In genomic region chr19:4202149-4202548, GRCm38 (mm10) we compare ENCODE assay signal across 7 mouse cellular contexts. TPM values are rescaled to one million over a fixed set of nuclear protein-coding genes. Genes with fewer than 3 reads are reported as not detected.
DNase-seq lines count a peak whose midpoint lies in the region; ATAC-seq and TF ChIP-seq lines count a peak whose summit lies in the region.

No protein-coding gene starts in this region.

- DNase-seq in spleen, adult 2 months (ENCODE audit: low read depth in 1 of 2, low spot score in 2 of 2), result no peak
- no peak for DNase-seq in spleen, postnatal 36 days (ENCODE audit: low spot score in 2 of 2)
- no peak for DNase-seq in gastrocnemius, postnatal 4 days (ENCODE audit: low spot score in 2 of 2)
- no peak for DNase-seq in left cerebral cortex, postnatal 36 days (ENCODE audit: low spot score in 2 of 2)

- intact Hi-C loops in left cerebral cortex, postnatal 36 days (cut with DNase I), result loop anchor here (5.0 kb wide), 1 partner anchor 35 kb away; no protein-coding TSS in a partner anchor

- no peaks in the 10 kb centered on the region for H3K27me3 ChIP-seq in spleen, adult 2 months (ENCODE audit: control insufficient read depth, insufficient read depth, low read length)
- H3K27me3 ChIP-seq in forebrain, embryonic 15.5 days, result no peaks in the 10 kb centered on the region; the same call in 1 of the 2 replicates
- 0 out of 2 replicates have a peak, but pooled peaks cover 3% of the 10 kb centered on the region for H3K27me3 ChIP-seq in limb, embryonic 13.5 days
- no peaks in the 10 kb centered on the region for H3K27me3 ChIP-seq in stomach, embryonic 15.5 days (replicated peaks)

- TF ChIP-seq POLR2A in spleen, adult 2 months (IDR thresholded peaks at IDR 0.05; ENCODE audit: low read depth, low read length), result no peak

- H3K27ac ChIP-seq in spleen, adult 2 months (ENCODE audit: insufficient read depth, low read length), result peak overlapping the region; percentile 88
- H3K27ac ChIP-seq in forebrain, embryonic 15.5 days (replicated peaks), result no peak overlapping the region
- H3K27ac ChIP-seq in limb, embryonic 13.5 days, result no peak overlapping the region
- no peak overlapping the region for H3K27ac ChIP-seq in stomach, embryonic 15.5 days

- WGBS in spleen, adult 2 months, result 64% methylated on average over 7 of the region's 7 CpGs
- 27% methylated on average over 7 of the region's 7 CpGs for WGBS in forebrain, embryonic 15.5 days
- WGBS in limb, embryonic 13.5 days, result 31% methylated on average over 7 of the region's 7 CpGs
- 31% methylated on average over 7 of the region's 7 CpGs for WGBS in stomach, embryonic 15.5 days

- H3K4me1 ChIP-seq in spleen, adult 2 months (ENCODE audit: control insufficient read depth, insufficient read depth, insufficient read length), result peaks cover 33% of the 10 kb centered on the region
- H3K4me1 ChIP-seq in forebrain, embryonic 15.5 days, result peaks cover 21% of the 10 kb centered on the region
- peaks cover 28% of the 10 kb centered on the region for H3K4me1 ChIP-seq in limb, embryonic 13.5 days
- peaks cover 16% of the 10 kb centered on the region; the same call in 1 of the 2 replicates for H3K4me1 ChIP-seq in stomach, embryonic 15.5 days

- peak overlapping the region; percentile 97 for H3K4me2 ChIP-seq in forebrain, embryonic 15.5 days (replicated peaks)
- H3K4me2 ChIP-seq in limb, embryonic 13.5 days (replicated peaks), result peak overlapping the region; percentile 94
- H3K4me2 ChIP-seq in stomach, embryonic 15.5 days, result peak overlapping the region; percentile 87

- ATAC-seq in forebrain, embryonic 15.5 days (replicated peaks), result no peak
- ATAC-seq in limb, embryonic 13.5 days (ENCODE audit: low FRiP score, low read depth), result no peak
- no peak for ATAC-seq in stomach, embryonic 15.5 days (ENCODE audit: insufficient read depth, low FRiP score, low read depth)

- peak overlapping the region; percentile 86 for H3K4me3 ChIP-seq in spleen, adult 2 months (ENCODE audit: extremely low read depth, insufficient read depth, insufficient read length)
- peak overlapping the region; percentile 60 for H3K4me3 ChIP-seq in forebrain, embryonic 15.5 days
- H3K4me3 ChIP-seq in limb, embryonic 13.5 days, result peak overlapping the region; percentile 57
- peak overlapping the region; percentile 71 for H3K4me3 ChIP-seq in stomach, embryonic 15.5 days (replicated peaks)

- no peaks in the 10 kb centered on the region for H3K9me3 ChIP-seq in forebrain, embryonic 15.5 days
- no peaks in the 10 kb centered on the region for H3K9me3 ChIP-seq in limb, embryonic 13.5 days
- no peaks in the 10 kb centered on the region for H3K9me3 ChIP-seq in stomach, embryonic 15.5 days

- H3K36me3 ChIP-seq in spleen, adult 2 months (ENCODE audit: control insufficient read depth, insufficient read depth, low read length), result peaks cover 4% of the 10 kb centered on the region; the same call in 1 of the 2 replicates
- H3K36me3 ChIP-seq in forebrain, embryonic 15.5 days, result peaks cover 4% of the 10 kb centered on the region; the same call in 1 of the 2 replicates
- peaks cover 29% of the 10 kb centered on the region for H3K36me3 ChIP-seq in limb, embryonic 13.5 days
- peaks cover 14% of the 10 kb centered on the region for H3K36me3 ChIP-seq in stomach, embryonic 15.5 days

- no peak for TF ChIP-seq CTCF in spleen, adult 2 months (IDR thresholded peaks at IDR 0.05; ENCODE audit: extremely low read depth, insufficient read depth, insufficient read length, insufficient replicate concordance)

- peak overlapping the region; percentile 73 for H3K9ac ChIP-seq in forebrain, embryonic 15.5 days (replicated peaks)
- peak overlapping the region; percentile 76 for H3K9ac ChIP-seq in limb, embryonic 13.5 days
- H3K9ac ChIP-seq in stomach, embryonic 15.5 days, result peak overlapping the region; percentile 32; the same call in 1 of the 2 replicates

RNA-seq across cellular contexts. Expression of gene Rad9a, which starts 0.7 kb away (rescaled TPM):
- polyA plus RNA-seq in spleen, adult 2 months (2012; rRNA removed), result 53.1 and 62.9 TPM in 2 replicates
- polyA plus RNA-seq in forebrain, embryonic 15.5 days (2015; fragmentation: Nextera tagmentation; extraction: Ambion mirVana), result 22.6 and 25.2 TPM in 2 replicates
- polyA plus RNA-seq in limb, embryonic 13.5 days (2015; fragmentation: Nextera tagmentation; extraction: Ambion mirVana), result 36.2 and 38.1 TPM in 2 replicates
- 25.4 and 27.4 TPM in 2 replicates for polyA plus RNA-seq in stomach, embryonic 15.5 days (2015; fragmentation: Nextera tagmentation; extraction: Ambion mirVana)
- 1 to 10 TPM; 7.3 to 8.3 TPM for total RNA-seq in gastrocnemius, postnatal 4 days (2021)
- 10 to 100 TPM in 1 of 2 experiments, 1 to 10 TPM in 1; 6.1 to 10.8 TPM for total RNA-seq in left cerebral cortex, postnatal 36 days (2021)

RNA-seq across cellular contexts. Expression of gene Ppp1ca, which starts 10.3 kb away (rescaled TPM):
- polyA plus RNA-seq in spleen, adult 2 months (2012; rRNA removed), result 464 and 481 TPM in 2 replicates
- polyA plus RNA-seq in forebrain, embryonic 15.5 days (2015; fragmentation: Nextera tagmentation; extraction: Ambion mirVana), result 560 and 578 TPM in 2 replicates
- polyA plus RNA-seq in limb, embryonic 13.5 days (2015; fragmentation: Nextera tagmentation; extraction: Ambion mirVana), result 817 and 858 TPM in 2 replicates
- 745 and 766 TPM in 2 replicates for polyA plus RNA-seq in stomach, embryonic 15.5 days (2015; fragmentation: Nextera tagmentation; extraction: Ambion mirVana)
- total RNA-seq in gastrocnemius, postnatal 4 days (2021), result 100 to 1,000 TPM; 432 to 472 TPM
- total RNA-seq in left cerebral cortex, postnatal 36 days (2021), result 100 to 1,000 TPM; 292 to 320 TPM

RNA-seq across cellular contexts. Expression of gene Tbc1d10c, which starts 11.1 kb away (rescaled TPM):
- 266 and 328 TPM in 2 replicates for polyA plus RNA-seq in spleen, adult 2 months (2012; rRNA removed)
- 0.70 and 0.86 TPM in 2 replicates for polyA plus RNA-seq in forebrain, embryonic 15.5 days (2015; fragmentation: Nextera tagmentation; extraction: Ambion mirVana)
- polyA plus RNA-seq in limb, embryonic 13.5 days (2015; fragmentation: Nextera tagmentation; extraction: Ambion mirVana), result 1.3 and 2.7 TPM in 2 replicates
- 3.0 and 4.0 TPM in 2 replicates for polyA plus RNA-seq in stomach, embryonic 15.5 days (2015; fragmentation: Nextera tagmentation; extraction: Ambion mirVana)
- total RNA-seq in gastrocnemius, postnatal 4 days (2021), result 1 to 10 TPM; 5.1 to 5.2 TPM
- total RNA-seq in left cerebral cortex, postnatal 36 days (2021), result 1 to 10 TPM; 1.5 to 1.9 TPM

RNA-seq across cellular contexts. Expression of gene Clcf1, which starts 11.9 kb away (rescaled TPM):
- polyA plus RNA-seq in spleen, adult 2 months (2012; rRNA removed), result 128 and 163 TPM in 2 replicates
- polyA plus RNA-seq in forebrain, embryonic 15.5 days (2015; fragmentation: Nextera tagmentation; extraction: Ambion mirVana), result 0.39 and 0.43 TPM in 2 replicates
- 9.0 and 10.0 TPM in 2 replicates for polyA plus RNA-seq in limb, embryonic 13.5 days (2015; fragmentation: Nextera tagmentation; extraction: Ambion mirVana)
- polyA plus RNA-seq in stomach, embryonic 15.5 days (2015; fragmentation: Nextera tagmentation; extraction: Ambion mirVana), result 5.4 and 6.2 TPM in 2 replicates
- 1 to 10 TPM; 1.6 to 2.7 TPM for total RNA-seq in gastrocnemius, postnatal 4 days (2021)
- 1 to 10 TPM in 1 of 2 experiments, under 1 TPM in 1; 0.84 to 1.2 TPM for total RNA-seq in left cerebral cortex, postnatal 36 days (2021)

RNA-seq across cellular contexts. Expression of gene AC109138.7, which starts 12.0 kb away (rescaled TPM):
- polyA plus RNA-seq in spleen, adult 2 months (2012; rRNA removed), result not detected in 2 replicates
- not detected in 2 replicates for polyA plus RNA-seq in forebrain, embryonic 15.5 days (2015; fragmentation: Nextera tagmentation; extraction: Ambion mirVana)
- polyA plus RNA-seq in limb, embryonic 13.5 days (2015; fragmentation: Nextera tagmentation; extraction: Ambion mirVana), result not detected in 2 replicates
- not detected in 2 replicates for polyA plus RNA-seq in stomach, embryonic 15.5 days (2015; fragmentation: Nextera tagmentation; extraction: Ambion mirVana)
- not detected for total RNA-seq in gastrocnemius, postnatal 4 days (2021)
- total RNA-seq in left cerebral cortex, postnatal 36 days (2021), result not detected

Comparison
In these comparisons a context has a peak if more than half of its experiments do, and no peak if none do; other contexts are left out.
1. RNA of gene Tbc1d10c, which starts 11.1 kb away (polyA plus RNA-seq): 266 to 328 TPM in spleen, adult 2 months; 3.0 to 4.0 TPM in stomach, embryonic 15.5 days, 1.3 to 2.7 TPM in limb, embryonic 13.5 days and 0.70 to 0.86 TPM in forebrain, embryonic 15.5 days; every median in the first group is over 10 times any median in the second.
2. Peak in every context shown above with its lines, with median percentiles within 50 percentile points of each other: H3K4me3 ChIP-seq, H3K4me2 ChIP-seq and H3K9ac ChIP-seq.